Mouse (Mus musculus) adrenal gland, adult 8-10 months (tissue): ENCODE measurements around the gene Trrap. TPM values are rescaled to one million over a fixed set of nuclear protein-coding genes. Genes with fewer than 3 reads are reported as not detected.
"Not testable (repeated sequence)": the region's sequence is repeated elsewhere in the genome, so short reads cannot be mapped to it uniquely, and the experiment has no call there.

Experiments used
- DNase-seq: peaks from one replicate; pipeline ENCODE4 v3.0.0; 2022
- total RNA-seq, 4 experiments: library from RNA; stranded (reverse); gene quantifications; 2 replicates each; pipeline ENCODE4 v1.2.4; 2022

Gene Trrap
- 100 to 1,000 TPM in 3 of 4 experiments, 10 to 100 TPM in 1; 97.3 to 186 (median 128) TPM for total RNA-seq

DNA sequence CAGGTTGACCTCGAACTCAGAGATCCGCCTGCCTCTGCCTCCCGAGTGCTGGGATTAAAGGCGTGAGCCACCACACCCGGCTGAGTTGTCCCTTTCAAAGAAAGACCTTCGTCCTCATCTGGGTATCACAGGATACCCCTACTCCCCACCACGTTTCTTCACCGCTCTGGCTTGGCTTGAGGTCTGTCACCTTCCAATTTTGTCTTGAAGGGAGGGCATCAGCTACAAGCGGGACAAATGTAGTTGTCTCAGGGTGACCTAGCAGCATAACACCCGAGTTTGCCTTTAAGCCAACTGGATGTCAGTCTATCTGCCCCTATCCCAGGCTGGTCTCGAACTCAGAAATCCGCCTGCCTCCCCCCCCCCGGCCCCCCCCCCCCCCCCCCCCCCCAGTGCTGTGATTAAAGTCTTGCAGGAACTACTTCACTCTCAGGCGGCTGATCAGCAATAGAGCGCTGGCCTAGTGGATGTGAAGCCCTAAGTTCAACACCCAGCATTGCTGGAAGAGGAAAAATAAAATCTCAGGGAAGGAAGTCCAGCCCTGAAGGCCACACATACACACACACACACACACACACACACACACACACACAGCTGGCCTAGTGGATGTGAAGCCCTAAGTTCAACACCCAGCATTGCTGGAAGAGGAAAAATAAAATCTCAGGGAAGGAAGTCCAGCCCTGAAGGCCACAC lies at the start of gene Trrap:
Trrap (plus strand) TSS at position 627 of the 693 bp plus-strand sequence.
- not testable (repeated sequence) for DNase-seq

- DNase-seq: no peak
Measured at GRCm38 (mm10) chr5:144719781-144720180, 47.8 kb upstream of the Trrap start.

GRCm38 (mm10) chr5:144720281-144720680 lies 47.3 kb upstream of the Trrap start:
- no peak for DNase-seq

DNA sequence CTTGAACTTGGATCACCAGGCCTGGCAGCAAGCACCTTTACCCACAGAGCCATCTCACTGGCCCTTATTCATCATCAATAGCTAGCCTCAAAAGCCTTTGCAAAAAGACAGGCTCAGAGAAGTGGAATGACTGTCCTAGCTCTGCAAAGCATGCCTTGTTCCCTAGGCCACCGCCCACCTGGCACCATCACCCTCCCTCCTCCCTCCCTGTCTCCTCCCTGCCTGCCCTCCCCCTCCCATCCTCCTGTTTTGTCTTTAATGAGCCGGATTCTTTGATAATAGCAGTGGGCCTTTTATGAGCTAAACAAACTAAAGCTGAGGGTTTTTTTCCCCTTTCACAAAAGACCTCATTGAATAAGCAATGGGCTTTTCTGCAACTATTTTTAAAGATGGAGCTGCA lies 42.6 kb upstream of the Trrap start:
- no peak for DNase-seq

GRCm38 (mm10) chr5:144725554-144725953 lies 42.0 kb upstream of the Trrap start:
- DNase-seq: no peak

DNA sequence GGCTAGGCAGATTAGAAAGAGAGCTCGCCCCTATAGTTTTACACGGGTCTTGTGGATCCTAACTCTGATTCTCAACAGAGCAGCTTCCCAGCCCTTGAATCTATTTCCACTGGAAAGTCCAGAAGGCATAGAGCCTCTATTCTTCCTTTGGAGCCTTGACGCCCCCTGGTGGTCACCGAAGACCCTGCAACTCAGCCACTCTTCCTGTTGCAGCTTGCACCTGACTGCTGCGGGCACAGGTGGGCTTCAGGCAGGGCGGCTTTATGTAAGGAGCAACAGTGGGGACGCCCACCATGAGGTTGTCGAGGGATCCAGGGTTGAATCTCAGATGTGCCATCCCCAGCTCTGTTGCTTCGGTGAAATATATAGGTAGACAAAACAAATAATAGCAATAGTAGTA lies 40.4 kb upstream of the Trrap start:
- DNase-seq: peak; percentile 20

DNA sequence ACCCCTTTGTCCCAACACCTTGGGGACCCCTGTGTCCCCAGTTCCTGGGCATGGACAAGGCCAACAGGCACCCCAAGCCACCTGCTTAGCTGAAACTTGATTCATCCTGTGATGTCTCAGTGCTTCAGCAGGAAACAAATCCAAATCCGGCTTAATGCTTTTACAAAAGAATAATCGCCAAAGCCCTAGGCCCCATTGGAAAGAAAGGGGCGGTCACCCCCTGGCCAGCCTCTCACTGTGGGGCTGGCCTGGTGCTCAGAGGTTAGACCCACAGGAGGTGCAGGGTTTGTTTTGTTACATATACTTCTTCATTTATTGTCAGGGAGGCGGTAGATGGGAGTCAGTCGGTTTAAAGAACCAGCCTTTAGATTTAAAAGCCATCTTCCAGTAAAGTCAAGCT lies 39.3 kb upstream of the Trrap start:
- no peak for DNase-seq

GRCm38 (mm10) chr5:144729216-144729615 lies 38.3 kb upstream of the Trrap start:
- no peak for DNase-seq

- peak; percentile 23 for DNase-seq
Measured at GRCm38 (mm10) chr5:144733953-144734352, 33.6 kb upstream of the Trrap start.

DNA sequence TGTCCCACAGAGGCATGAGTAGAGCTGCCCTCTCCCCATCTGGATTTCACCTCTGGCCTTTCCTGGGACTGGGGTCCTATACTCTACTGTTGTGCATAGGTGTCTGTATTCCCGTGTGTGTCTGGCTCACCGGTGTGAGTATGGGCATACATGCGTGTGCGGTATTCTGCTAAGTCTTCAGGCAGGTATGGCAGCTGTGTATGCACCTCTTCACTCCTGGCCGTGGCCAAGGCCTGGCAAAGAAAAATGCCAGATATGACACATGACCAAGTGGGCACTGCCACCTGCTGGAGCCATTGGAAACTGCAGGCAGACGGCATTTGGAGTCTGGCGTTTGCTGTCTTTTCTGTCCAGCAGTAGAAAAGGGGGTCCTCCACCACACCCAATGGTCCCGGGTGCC lies 32.6 kb upstream of the Trrap start:
- peak; percentile 35 for DNase-seq

- no peak for DNase-seq
Measured at GRCm38 (mm10) chr5:144737101-144737500, 30.4 kb upstream of the Trrap start.

- DNase-seq: no peak
Measured at GRCm38 (mm10) chr5:144752432-144752831, 15.1 kb upstream of the Trrap start.

DNA sequence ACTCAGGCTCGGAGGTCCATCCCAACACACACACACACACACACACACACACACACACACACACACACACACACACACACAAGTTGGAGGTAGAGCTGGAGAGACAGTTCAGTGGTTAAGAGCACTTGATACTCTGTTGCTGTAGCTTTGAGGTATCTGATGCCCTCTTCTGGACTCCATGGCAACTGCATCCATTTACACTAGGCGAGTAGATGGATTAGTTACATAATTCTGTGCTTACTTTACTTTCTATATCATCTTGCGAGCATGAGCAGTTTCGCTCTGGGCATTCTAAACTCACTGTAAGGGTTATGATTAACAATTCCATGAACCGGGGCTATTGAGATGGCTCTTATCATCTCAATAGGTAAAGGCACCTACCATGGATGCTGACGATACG lies 14.5 kb upstream of the Trrap start:
- no peak for DNase-seq

DNA sequence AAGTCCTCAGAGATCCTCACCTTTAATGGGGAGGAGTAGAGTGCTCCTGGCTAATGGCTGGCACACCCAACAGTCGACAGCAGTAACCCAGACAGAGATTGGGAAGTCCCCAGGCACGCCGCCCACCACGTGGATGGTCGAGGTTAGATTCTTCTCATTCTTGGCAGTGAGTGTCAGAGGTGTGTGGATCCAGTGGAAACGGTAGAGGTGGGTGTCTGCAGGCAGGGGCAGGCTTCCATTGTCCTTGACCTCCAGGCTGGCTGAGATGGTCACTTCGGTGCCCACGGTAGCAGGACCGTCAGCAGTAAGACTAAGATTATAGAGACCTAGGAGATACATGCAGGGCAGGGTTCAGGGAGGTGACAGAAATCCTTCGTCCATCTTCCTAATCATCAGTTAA lies 12.3 kb upstream of the Trrap start:
- DNase-seq: no peak

DNA sequence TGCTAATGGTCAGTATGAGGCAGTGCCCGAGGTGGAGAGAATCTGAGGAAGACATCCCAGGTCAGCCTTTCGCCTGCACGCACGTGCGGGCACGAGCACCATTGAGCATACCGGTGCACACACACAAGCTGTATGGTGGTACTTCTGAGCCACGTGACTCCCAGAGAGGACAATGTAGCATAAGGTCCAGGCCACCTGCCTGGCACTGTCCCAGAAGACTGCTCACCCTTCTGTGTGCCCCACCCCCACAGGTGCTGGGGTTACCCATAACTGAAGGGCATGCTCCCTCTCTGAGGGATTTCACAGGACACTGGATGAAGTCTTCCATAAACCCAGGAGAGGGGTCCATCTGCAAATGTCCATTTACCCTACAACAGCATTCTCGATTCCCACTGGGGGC lies 10.1 kb upstream of the Trrap start:
- DNase-seq: no peak

DNA sequence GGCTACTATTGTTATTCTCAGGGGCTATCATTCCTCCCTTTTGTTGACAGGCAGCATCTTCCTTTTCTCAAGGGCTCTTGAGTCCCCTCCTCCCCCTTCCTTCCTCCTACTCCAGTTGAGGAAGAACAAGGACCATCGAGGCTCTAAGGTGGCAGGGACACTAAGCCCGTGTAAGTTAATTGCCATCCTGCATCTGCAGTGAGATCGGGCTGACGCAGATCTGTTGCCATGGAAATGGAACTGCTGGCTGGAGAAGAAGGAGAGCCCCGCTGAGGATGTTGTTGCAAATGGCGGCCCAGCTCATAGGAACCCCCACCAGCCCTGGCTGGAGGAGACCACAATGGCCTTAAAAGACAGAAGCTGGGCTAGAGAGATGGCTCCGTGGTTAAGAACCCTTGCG lies 9.1 kb upstream of the Trrap start:
- no peak for DNase-seq

- DNase-seq: no peak
Measured at GRCm38 (mm10) chr5:144761161-144761868, 6.2 kb upstream of the Trrap start, which contains the start of gene Tmem130. TSS of gene Tmem130 (minus strand) at chr5:144761818.

DNA sequence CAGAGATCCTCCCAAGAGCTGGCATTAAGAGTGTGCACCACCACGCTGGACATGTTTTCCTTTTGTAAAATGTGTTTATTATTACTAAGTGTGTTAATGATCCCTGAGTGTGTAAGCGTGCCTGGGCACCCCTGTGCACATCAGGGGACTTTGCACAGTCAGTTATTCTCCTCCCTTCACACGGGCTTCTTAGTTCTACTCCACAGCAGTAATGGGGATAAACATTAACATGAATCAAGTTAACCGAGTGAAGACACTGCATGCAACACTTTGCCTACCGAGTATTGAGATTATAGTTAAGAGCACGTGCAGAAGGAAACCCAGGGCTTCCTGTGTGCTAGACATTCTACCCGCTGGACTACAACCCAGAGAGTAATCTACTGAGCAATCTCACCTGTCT lies 1.5 kb upstream of the Trrap start:
- DNase-seq: no peak

- no peak for DNase-seq
Measured at GRCm38 (mm10) chr5:144766646-144767045, 886 bp upstream of the Trrap start.

DNA sequence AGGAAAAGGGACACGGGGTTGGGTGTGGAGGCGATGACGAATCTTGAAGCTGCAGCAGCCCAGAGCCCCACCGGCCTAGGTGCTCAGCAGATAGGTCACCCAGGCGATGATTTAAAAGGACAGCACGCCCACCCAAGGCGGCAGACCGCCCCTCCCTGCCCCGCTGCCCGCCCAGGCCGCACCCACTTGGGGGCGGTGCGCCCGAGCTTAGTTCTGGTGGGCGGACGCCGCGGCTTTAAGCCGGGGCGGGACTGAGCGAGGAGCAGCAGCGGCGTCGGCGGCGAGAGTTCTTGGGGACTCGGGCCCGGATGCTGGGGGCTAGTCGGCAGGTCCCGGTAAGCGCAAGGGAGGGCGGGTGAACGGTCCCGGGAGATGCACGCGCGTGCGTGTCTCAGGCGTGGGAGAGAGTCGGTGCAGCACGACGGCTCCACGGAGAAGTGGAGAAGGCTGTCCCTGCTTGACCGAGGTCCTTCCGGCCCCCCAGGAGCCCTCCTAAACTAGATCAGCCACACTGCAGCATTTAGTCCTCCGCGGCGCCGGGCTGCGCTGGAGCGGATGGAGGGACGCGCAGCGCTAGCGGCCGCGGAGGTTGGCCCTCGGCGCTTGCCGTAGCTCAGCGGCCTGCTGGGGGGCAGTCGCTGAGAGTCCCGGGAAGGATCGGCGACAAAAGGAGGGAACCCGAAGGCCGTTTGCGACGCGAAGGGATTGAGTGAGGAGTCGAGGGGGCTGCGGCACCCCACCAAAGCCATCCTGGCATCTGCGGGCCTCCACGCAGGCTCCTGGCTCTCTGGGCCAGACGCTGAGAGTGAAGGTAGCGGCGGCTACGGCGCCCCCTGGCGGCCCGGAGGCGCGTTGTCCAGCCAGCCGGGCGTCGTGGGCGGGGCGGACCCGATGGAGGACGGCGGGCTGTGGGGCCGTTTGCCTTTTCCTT lies 644 bp downstream of the Trrap start:
- DNase-seq: peak; percentile 88

- no peak for DNase-seq
Measured at GRCm38 (mm10) chr5:144769067-144769482, 1.5 kb downstream of the Trrap start.

DNA sequence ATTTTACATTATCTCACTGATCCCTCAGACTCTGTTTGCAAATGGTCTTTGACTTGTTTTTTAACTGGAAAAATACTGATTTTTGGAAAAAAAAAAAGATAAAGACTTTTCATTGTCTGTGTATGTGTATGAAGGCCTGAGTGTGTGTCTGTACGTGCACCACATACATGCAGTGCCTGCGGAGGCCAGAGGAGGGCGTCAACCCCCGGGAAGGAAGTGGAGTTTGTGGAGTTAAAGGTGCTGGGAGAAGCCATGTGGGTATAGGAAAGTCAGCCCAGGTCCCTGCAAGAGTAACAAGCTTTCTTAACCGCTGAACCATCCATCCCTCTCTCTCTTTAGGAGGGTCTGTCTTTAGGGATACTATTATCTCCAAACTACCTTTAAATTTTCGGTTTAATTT lies 5.7 kb downstream of the Trrap start:
- DNase-seq: no peak

- DNase-seq: no peak
Measured at GRCm38 (mm10) chr5:144780654-144781053, 13.1 kb downstream of the Trrap start.
